Mouse (Mus musculus): ENCODE data around the gene Ythdf2. TPM values are rescaled to one million over a fixed set of nuclear protein-coding genes. Genes with fewer than 3 reads are reported as not detected.
A peak's percentile ranks its signal among the peaks of the same experiment; 100 is the strongest.

The Ythdf2 gene
- polyA plus RNA-seq, 2 experiments: 32.3 to 109 TPM

DNA sequence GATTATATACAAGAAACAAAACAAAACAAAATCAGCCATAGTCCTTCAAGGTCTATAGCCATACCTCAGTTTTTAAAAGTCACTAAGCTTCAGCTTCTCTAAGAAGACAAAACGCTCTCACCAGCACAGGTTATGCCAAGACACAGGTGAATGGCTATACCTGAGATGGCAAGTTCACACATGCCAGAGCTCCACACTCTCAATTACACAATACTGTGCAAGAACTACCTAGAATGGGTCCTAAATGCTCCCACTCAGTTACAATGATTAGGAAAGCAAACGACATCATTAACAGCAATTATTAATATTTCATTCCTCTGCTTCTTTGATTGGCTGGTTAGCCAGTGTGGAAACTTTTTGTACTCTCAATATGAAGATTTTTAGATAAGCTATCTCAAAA lies 2.8 kb downstream of the Ythdf2 start:
- Histone ChIP-seq H3K4me2 (replicated peaks; ENCODE audit: low read depth, low read length, severe bottlenecking) (0 out of 2 replicates have a peak overlapping the region, but pooled peaks have one; percentile 15), H3K36me3 (ENCODE audit: control insufficient read depth, insufficient read depth, low read length) (peaks cover 57% of the 10 kb centered on the region), H3K4me3 (replicated peaks; ENCODE audit: low read length) (no peak overlapping the region)

DNA sequence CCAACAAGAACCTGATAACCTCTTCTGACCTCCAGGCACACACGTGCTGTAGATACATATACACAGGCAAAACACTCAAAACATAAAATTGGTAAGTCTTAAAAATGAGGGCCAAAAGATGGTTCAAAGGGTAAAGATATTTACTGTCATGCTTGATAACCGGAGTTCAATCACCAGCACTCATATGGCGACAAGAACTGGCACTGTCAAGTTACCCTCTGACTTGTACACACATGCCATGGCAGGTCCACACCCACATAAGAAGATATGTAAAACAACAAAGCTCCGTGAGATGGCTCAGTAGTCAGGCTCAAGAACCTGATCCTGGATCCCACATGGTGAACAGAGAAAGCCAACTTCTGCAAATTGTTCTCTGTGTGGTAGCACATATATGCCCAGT lies 4.8 kb downstream of the Ythdf2 start:
- H3K36me3 ChIP-seq (ENCODE audit: control insufficient read depth, insufficient read depth, low read length): peaks cover 76% of the 10 kb centered on the region
- TF ChIP-seq POLR2A (IDR thresholded peaks at IDR 0.05; ENCODE audit: borderline replicate concordance, extremely low read depth, insufficient read depth, insufficient read length): no peak
- ATAC-seq (ENCODE audit: low FRiP score, low read depth): no peak

More for the DNA sequence above, 2.8 kb downstream of the Ythdf2 start:
- peaks cover 12% of the 10 kb centered on the region for H3K4me1 ChIP-seq (ENCODE audit: control insufficient read depth, insufficient read depth, low read length)
- H3K27me3 ChIP-seq (ENCODE audit: control insufficient read depth, insufficient read depth, low read length): no peaks in the 10 kb centered on the region
- no peak for TF ChIP-seq POLR2A (IDR thresholded peaks at IDR 0.05; ENCODE audit: borderline replicate concordance, extremely low read depth, insufficient read depth, insufficient read length)
- no peak for DNase-seq (ENCODE audit: low spot score)
- H3K9ac ChIP-seq (ENCODE audit: low read depth, low read length, severe bottlenecking): no peak overlapping the region
- no peak for ATAC-seq (ENCODE audit: low FRiP score, low read depth)
- 94% methylated on average over 2 of the region's 2 CpGs for WGBS
- H3K27ac ChIP-seq (replicated peaks; ENCODE audit: low read depth, low read length): no peak overlapping the region
- H3K9me3 ChIP-seq (ENCODE audit: control insufficient read depth, low read length): no peaks in the 10 kb centered on the region

GRCm38 (mm10) chr4:132198771-132199170 lies 13.3 kb downstream of the Ythdf2 start:
- no peak overlapping the region for H3K4me2 ChIP-seq (replicated peaks; ENCODE audit: low read depth, low read length, severe bottlenecking)
- H3K9ac ChIP-seq (ENCODE audit: low read depth, low read length, severe bottlenecking): no peak overlapping the region
- H3K36me3 ChIP-seq (ENCODE audit: control insufficient read depth, insufficient read depth, low read length): peaks cover 56% of the 10 kb centered on the region
- no peak overlapping the region for H3K4me3 ChIP-seq (replicated peaks; ENCODE audit: low read length)
- peaks cover 6% of the 10 kb centered on the region for H3K4me1 ChIP-seq (ENCODE audit: control insufficient read depth, insufficient read depth, low read length)
- H3K27ac ChIP-seq (replicated peaks; ENCODE audit: low read depth, low read length): no peak overlapping the region
- DNase-seq (ENCODE audit: low spot score) (no peak), ATAC-seq (ENCODE audit: low FRiP score, low read depth) (no peak)
- no peaks in the 10 kb centered on the region for H3K27me3 ChIP-seq (ENCODE audit: control insufficient read depth, insufficient read depth, low read length)
- H3K9me3 ChIP-seq (ENCODE audit: control insufficient read depth, low read length): no peaks in the 10 kb centered on the region
- no peak for TF ChIP-seq POLR2A (IDR thresholded peaks at IDR 0.05; ENCODE audit: borderline replicate concordance, extremely low read depth, insufficient read depth, insufficient read length)

More for the DNA sequence above, 4.8 kb downstream of the Ythdf2 start:
- H3K4me3 ChIP-seq (replicated peaks; ENCODE audit: low read length): no peak overlapping the region
- H3K4me1 ChIP-seq (ENCODE audit: control insufficient read depth, insufficient read depth, low read length): peaks cover 8% of the 10 kb centered on the region
- H3K9me3 ChIP-seq (ENCODE audit: control insufficient read depth, low read length): no peaks in the 10 kb centered on the region
- H3K27ac ChIP-seq (replicated peaks; ENCODE audit: low read depth, low read length): no peak overlapping the region
- H3K4me2 ChIP-seq (replicated peaks; ENCODE audit: low read depth, low read length, severe bottlenecking): no peak overlapping the region
- DNase-seq (ENCODE audit: low spot score): no peak
- H3K9ac ChIP-seq (ENCODE audit: low read depth, low read length, severe bottlenecking): no peak overlapping the region
- 93% methylated on average over 4 of the region's 4 CpGs for WGBS
- no peaks in the 10 kb centered on the region for H3K27me3 ChIP-seq (ENCODE audit: control insufficient read depth, insufficient read depth, low read length)

DNA sequence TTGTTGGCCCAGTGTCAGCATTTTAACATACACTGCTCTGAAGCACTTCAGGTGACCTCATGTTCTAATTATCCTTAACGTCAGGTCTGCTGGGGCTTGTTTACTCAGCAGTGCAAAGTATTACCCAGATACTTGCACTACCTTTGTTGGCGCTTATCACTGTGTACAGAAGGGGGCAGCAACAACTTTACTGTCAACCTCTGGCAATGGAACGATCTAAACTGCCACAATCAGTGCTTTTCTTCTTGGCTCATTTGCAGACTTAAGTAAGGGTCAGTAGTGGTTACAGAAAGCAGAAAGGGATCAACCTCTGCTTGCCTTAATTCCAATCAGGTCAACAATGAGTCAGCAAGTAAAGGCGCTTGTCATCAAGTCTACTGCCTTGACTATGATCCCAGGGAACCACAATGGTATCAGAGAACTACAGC lies 13.8 kb downstream of the Ythdf2 start:
- Histone ChIP-seq H3K4me3 (replicated peaks; ENCODE audit: low read length) (no peak overlapping the region), H3K9me3 (ENCODE audit: control insufficient read depth, low read length) (no peaks in the 10 kb centered on the region), H3K36me3 (ENCODE audit: control insufficient read depth, insufficient read depth, low read length) (peaks cover 56% of the 10 kb centered on the region), H3K9ac (ENCODE audit: low read depth, low read length, severe bottlenecking) (no peak overlapping the region), H3K27me3 (ENCODE audit: control insufficient read depth, insufficient read depth, low read length) (no peaks in the 10 kb centered on the region), H3K27ac (replicated peaks; ENCODE audit: low read depth, low read length) (no peak overlapping the region), H3K4me2 (replicated peaks; ENCODE audit: low read depth, low read length, severe bottlenecking) (no peak overlapping the region), H3K4me1 (ENCODE audit: control insufficient read depth, insufficient read depth, low read length) (peaks cover 6% of the 10 kb centered on the region)
- DNase-seq (ENCODE audit: low spot score) (no peak), ATAC-seq (ENCODE audit: low FRiP score, low read depth) (no peak)
- TF ChIP-seq POLR2A (IDR thresholded peaks at IDR 0.05; ENCODE audit: borderline replicate concordance, extremely low read depth, insufficient read depth, insufficient read length): no peak
- WGBS: 54% methylated on average over 4 of the region's 4 CpGs

DNA sequence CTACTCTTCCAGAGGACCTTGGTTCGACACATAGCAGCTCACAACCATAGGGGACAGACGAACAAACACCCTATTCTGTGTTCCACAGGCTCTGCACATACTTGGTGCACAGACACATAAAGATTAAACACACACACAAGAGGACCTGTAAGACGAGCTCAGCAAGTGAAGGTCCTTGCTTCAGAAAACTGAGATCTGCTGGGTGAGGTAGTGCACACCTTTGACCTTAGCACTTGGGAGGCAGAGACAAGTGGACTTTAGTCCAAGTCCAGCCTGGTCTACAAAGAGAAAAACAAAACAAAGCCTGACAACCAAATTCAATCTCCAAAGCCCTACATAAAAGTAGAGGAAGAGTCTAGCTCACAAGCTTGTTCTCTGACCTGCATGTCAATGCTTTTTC lies 17.1 kb downstream of the Ythdf2 start:
- no peak overlapping the region for H3K4me2 ChIP-seq (replicated peaks; ENCODE audit: low read depth, low read length, severe bottlenecking)
- H3K9ac ChIP-seq (ENCODE audit: low read depth, low read length, severe bottlenecking): no peak overlapping the region
- DNase-seq (ENCODE audit: low spot score) (no peak), ATAC-seq (ENCODE audit: low FRiP score, low read depth) (no peak)
- peaks cover 55% of the 10 kb centered on the region for H3K36me3 ChIP-seq (ENCODE audit: control insufficient read depth, insufficient read depth, low read length)
- 87% methylated on average over 3 of the region's 3 CpGs for WGBS
- no peak overlapping the region for H3K4me3 ChIP-seq (replicated peaks; ENCODE audit: low read length)
- peaks cover 6% of the 10 kb centered on the region; the same call in 1 of the 2 replicates for H3K4me1 ChIP-seq (ENCODE audit: control insufficient read depth, insufficient read depth, low read length)
- no peaks in the 10 kb centered on the region for H3K9me3 ChIP-seq (ENCODE audit: control insufficient read depth, low read length)
- H3K27me3 ChIP-seq (ENCODE audit: control insufficient read depth, insufficient read depth, low read length): no peaks in the 10 kb centered on the region
- H3K27ac ChIP-seq (replicated peaks; ENCODE audit: low read depth, low read length): no peak overlapping the region
- no peak for TF ChIP-seq POLR2A (IDR thresholded peaks at IDR 0.05; ENCODE audit: borderline replicate concordance, extremely low read depth, insufficient read depth, insufficient read length)

GRCm38 (mm10) chr4:132194373-132194772 lies 17.7 kb downstream of the Ythdf2 start:
- Histone ChIP-seq H3K9me3 (ENCODE audit: control insufficient read depth, low read length) (no peaks in the 10 kb centered on the region), H3K9ac (ENCODE audit: low read depth, low read length, severe bottlenecking) (no peak overlapping the region), H3K36me3 (ENCODE audit: control insufficient read depth, insufficient read depth, low read length) (peaks cover 56% of the 10 kb centered on the region), H3K4me1 (ENCODE audit: control insufficient read depth, insufficient read depth, low read length) (peaks cover 6% of the 10 kb centered on the region; the same call in 1 of the 2 replicates), H3K4me3 (replicated peaks; ENCODE audit: low read length) (no peak overlapping the region), H3K4me2 (replicated peaks; ENCODE audit: low read depth, low read length, severe bottlenecking) (no peak overlapping the region), H3K27ac (replicated peaks; ENCODE audit: low read depth, low read length) (no peak overlapping the region), H3K27me3 (ENCODE audit: control insufficient read depth, insufficient read depth, low read length) (no peaks in the 10 kb centered on the region)
- ATAC-seq (ENCODE audit: low FRiP score, low read depth) (no peak), DNase-seq (ENCODE audit: low spot score) (no peak)
- WGBS: 82% methylated on average over 6 of the region's 6 CpGs
- TF ChIP-seq POLR2A (IDR thresholded peaks at IDR 0.05; ENCODE audit: borderline replicate concordance, extremely low read depth, insufficient read depth, insufficient read length): no peak

Data from limb, embryonic 14.5 days (tissue).